In genomic region chr4:40702797-40703709, GRCm38 (mm10) we compare ENCODE assay signal across 8 mouse cellular contexts. TPM values are rescaled to one million over a fixed set of nuclear protein-coding genes. Genes with fewer than 3 reads are reported as not detected.
DNase-seq lines count a peak whose midpoint lies in the region; ATAC-seq and TF ChIP-seq lines count a peak whose summit lies in the region.

Aptx (minus strand) TSS chr4:40703194.

- peak within 1 kb of the TSS; percentile 94 for H3K27ac ChIP-seq in ES-E14 (ENCODE audit: insufficient read depth, low read depth, low read length, poor library complexity, severe bottlenecking)
- H3K27ac ChIP-seq in forebrain, embryonic 16.5 days (ENCODE audit: low read length), result peak within 1 kb of the TSS; percentile 93
- H3K27ac ChIP-seq in layer of hippocampus, adult 2 months, result peak within 1 kb of the TSS; percentile 99
- peak within 1 kb of the TSS; percentile 94 for H3K27ac ChIP-seq in lung, embryonic 14.5 days (ENCODE audit: low read depth)
- H3K27ac ChIP-seq in olfactory bulb, adult 2 months (ENCODE audit: insufficient read depth, low read depth, low read length), result peak within 1 kb of the TSS; percentile 95
- peak within 1 kb of the TSS; percentile 76 for H3K27ac ChIP-seq in thymus, adult 2 months (ENCODE audit: control insufficient read depth, insufficient read depth, low read length)

- H3K9me3 ChIP-seq in ES-E14 (ENCODE audit: control insufficient read depth, insufficient read depth, low read depth, low read length), result no peaks in the 10 kb centered on the region
- no peaks in the 10 kb centered on the region for H3K9me3 ChIP-seq in forebrain, embryonic 16.5 days (ENCODE audit: control insufficient read depth, low read length)
- H3K9me3 ChIP-seq in lung, embryonic 14.5 days (ENCODE audit: low read depth, low read length), result no peaks in the 10 kb centered on the region

- no peaks in the 10 kb centered on the region for H3K36me3 ChIP-seq in ES-E14 (ENCODE audit: control insufficient read depth, insufficient read depth, low read length, poor library complexity, severe bottlenecking)
- H3K36me3 ChIP-seq in forebrain, embryonic 16.5 days (ENCODE audit: control insufficient read depth, insufficient read depth), result no peaks in the 10 kb centered on the region
- H3K36me3 ChIP-seq in lung, embryonic 14.5 days (ENCODE audit: insufficient read depth), result no peaks in the 10 kb centered on the region
- no peaks in the 10 kb centered on the region for H3K36me3 ChIP-seq in thymus, adult 2 months (ENCODE audit: control insufficient read depth, insufficient read depth, low read length)

- peak; percentile 96 for ATAC-seq in forebrain, embryonic 16.5 days
- ATAC-seq in lung, embryonic 14.5 days (ENCODE audit: insufficient read depth), result peak; percentile 94

- peak within 1 kb of the TSS; percentile 84 for H3K9ac ChIP-seq in ES-E14 (ENCODE audit: insufficient read depth, low read depth, low read length, poor library complexity, severe bottlenecking)
- peak within 1 kb of the TSS; percentile 77 for H3K9ac ChIP-seq in forebrain, embryonic 16.5 days (replicated peaks; ENCODE audit: low read depth, low read length)
- peak within 1 kb of the TSS; percentile 66 for H3K9ac ChIP-seq in lung, embryonic 14.5 days

- H3K4me3 ChIP-seq in ES-E14 (ENCODE audit: insufficient read depth in 1 of 2, low read depth in 1 of 2, low read length in 2 of 2, poor library complexity in 1 of 2, severe bottlenecking in 1 of 2), result peak within 1 kb of the TSS; percentile 89 to 96
- H3K4me3 ChIP-seq in forebrain, embryonic 16.5 days (replicated peaks; ENCODE audit: low read length), result peak within 1 kb of the TSS; percentile 83
- peak within 1 kb of the TSS; percentile 93 for H3K4me3 ChIP-seq in layer of hippocampus, adult 2 months
- H3K4me3 ChIP-seq in lung, embryonic 14.5 days (ENCODE audit: low read depth, low read length), result peak within 1 kb of the TSS; percentile 62
- peak within 1 kb of the TSS; percentile 58 for H3K4me3 ChIP-seq in olfactory bulb, adult 2 months (ENCODE audit: insufficient read depth, low read depth, low read length)
- peak within 1 kb of the TSS; percentile 58 for H3K4me3 ChIP-seq in thymus, adult 2 months (ENCODE audit: control insufficient read depth, insufficient read depth, low read length)

- DNase-seq in ES-E14 (ENCODE audit: low read depth, low spot score), result peak; percentile 95
- DNase-seq in cerebellum, adult 11-12 months, result peak; percentile 95
- DNase-seq in heart, postnatal 36 days, result peak; percentile 97
- DNase-seq in layer of hippocampus, adult 2 months (ENCODE audit: low spot score in 2 of 2), result peak; percentile 95 to 97
- peak; percentile 99 for DNase-seq in lung, embryonic 14.5 days
- DNase-seq in thymus, adult 2 months, result peak; percentile 94

- intact Hi-C loops in heart, postnatal 36 days (cut with DNase I), result loop anchor here (1.0 kb wide), 1 partner anchor 19 kb away; the partner anchor contains the start of gene Dnaja1

- no peaks in the 10 kb centered on the region for H3K27me3 ChIP-seq in forebrain, embryonic 16.5 days (replicated peaks; ENCODE audit: control insufficient read depth, insufficient read depth, low read length)
- no peaks in the 10 kb centered on the region for H3K27me3 ChIP-seq in lung, embryonic 14.5 days (ENCODE audit: insufficient read depth, low read length)
- H3K27me3 ChIP-seq in thymus, adult 2 months (ENCODE audit: control insufficient read depth, insufficient read depth, low read length), result no peaks in the 10 kb centered on the region

- under 1% methylated on average over 42 of the region's 42 CpGs for WGBS in forebrain, embryonic 16.5 days
- WGBS in lung, embryonic 14.5 days, result under 1% methylated on average over 42 of the region's 42 CpGs
- under 1% methylated on average over 42 of the region's 42 CpGs for WGBS in olfactory bulb, adult 2 months
- under 1% methylated on average over 42 of the region's 42 CpGs for WGBS in thymus, adult 2 months

- peak; percentile 45 for TF ChIP-seq CTCF in layer of hippocampus, adult 2 months (conservative IDR thresholded peaks at IDR 0.05)
- TF ChIP-seq CTCF in lung, embryonic 14.5 days (IDR thresholded peaks at IDR 0.05; ENCODE audit: low read depth), result peak; percentile 18
- no peak for TF ChIP-seq CTCF in olfactory bulb, adult 2 months (IDR thresholded peaks at IDR 0.05; ENCODE audit: insufficient read depth, low read depth, low read length)
- TF ChIP-seq CTCF in thymus, adult 2 months (IDR thresholded peaks at IDR 0.05; ENCODE audit: borderline replicate concordance, control insufficient read depth, extremely low read depth, insufficient read depth, low read length, poor library complexity), result 0 out of 2 replicates have a peak, but pooled peaks have one; percentile 25

- TF ChIP-seq POLR2A in olfactory bulb, adult 2 months (IDR thresholded peaks at IDR 0.05; ENCODE audit: insufficient read depth, low read depth, low read length), result peak; percentile 83
- peak; percentile 64 for TF ChIP-seq POLR2A in thymus, adult 2 months (IDR thresholded peaks at IDR 0.05; ENCODE audit: control insufficient read depth, extremely low read depth, insufficient read depth, low read length, poor library complexity)

- peaks cover 10 to 13% of the 10 kb centered on the region in 2 experiments; a peak in 3 of 4 replicates for H3K4me1 ChIP-seq in ES-E14 (ENCODE audit: control insufficient read depth in 2 of 2, insufficient read depth in 2 of 2, low read length in 2 of 2, poor library complexity in 1 of 2)
- peaks cover 17% of the 10 kb centered on the region for H3K4me1 ChIP-seq in forebrain, embryonic 16.5 days (replicated peaks; ENCODE audit: control insufficient read depth, insufficient read depth, low read length)
- peaks cover 9% of the 10 kb centered on the region; the same call in 1 of the 2 replicates for H3K4me1 ChIP-seq in lung, embryonic 14.5 days (ENCODE audit: insufficient read depth)
- 0 out of 2 replicates have a peak, but pooled peaks cover 2% of the 10 kb centered on the region for H3K4me1 ChIP-seq in olfactory bulb, adult 2 months (ENCODE audit: control insufficient read depth, insufficient read depth, low read length)
- peaks cover 7% of the 10 kb centered on the region for H3K4me1 ChIP-seq in thymus, adult 2 months (replicated peaks; ENCODE audit: control insufficient read depth, insufficient read depth, low read length)

- H3K4me2 ChIP-seq in forebrain, embryonic 16.5 days (ENCODE audit: low read length), result peak within 1 kb of the TSS; percentile 94
- H3K4me2 ChIP-seq in lung, embryonic 14.5 days, result peak within 1 kb of the TSS; percentile 85

- in situ Hi-C loops in ES-E14 (cut with MboI; ENCODE audit: low sequenced_read_pairs in 2 of 2, unreplicated experiment in 2 of 2), result no loop called here

TF ChIP-seq in ES-E14, 5 proteins besides CTCF, POLR2A, EP300 and RAD21:
- TF ChIP-seq CHD2 (IDR thresholded peaks at IDR 0.05; ENCODE audit: low read depth, low read length) (peak; percentile 78), MAFK (IDR thresholded peaks at IDR 0.05; ENCODE audit: insufficient read depth, low read depth, low read length) (no peak), ZC3H11A (IDR thresholded peaks at IDR 0.05; ENCODE audit: borderline replicate concordance, low read depth, low read length) (no peak), HCFC1 (IDR thresholded peaks at IDR 0.05; ENCODE audit: borderline replicate concordance, insufficient read depth, low read length) (peak; percentile 76)

RNA-seq across cellular contexts. Expression of gene Aptx, which starts in this region (rescaled TPM):
- total RNA-seq in ES-E14 (2012; rRNA removed), result 14.7 and 16.2 TPM in 2 replicates
- 56.9 and 64.9 TPM in 2 replicates for polyA plus RNA-seq in forebrain, embryonic 16.5 days (2015; fragmentation: Nextera tagmentation; extraction: Ambion mirVana)
- 10 to 100 TPM; 14.2 to 15.8 TPM for total RNA-seq in heart, postnatal 36 days (2021)
- 10 to 100 TPM; 26.8 to 29.0 TPM for total RNA-seq in layer of hippocampus, adult 2 months (2021)
- polyA plus RNA-seq in lung, embryonic 14.5 days (2014; fragmentation: Nextera tagmentation; extraction: Ambion mirVana), result 28.3 and 29.1 TPM in 2 replicates
- polyA plus RNA-seq in olfactory bulb, adult 2 months (2012; ENCODE audit: insufficient read depth, insufficient read length, low replicate concordance, missing spikeins), result not detected in 2 replicates
- 8.2 and 9.1 TPM in 2 replicates for polyA plus RNA-seq in thymus, adult 2 months (2012; rRNA removed)

Comparison
In these comparisons a context has a peak if more than half of its experiments do, and no peak if none do; other contexts are left out.
1. Peak in every context shown above with its lines: DNase-seq, ATAC-seq, H3K4me3 ChIP-seq and H3K27ac ChIP-seq.